Mouse (Mus musculus) heart, embryonic 15.5 days (tissue): Measurements from ENCODE around the gene Krtap4-2. TPM values are rescaled to one million over a fixed set of nuclear protein-coding genes. Genes with fewer than 3 reads are reported as not detected.
"Not testable (repeated sequence)": the region's sequence is repeated elsewhere in the genome, so short reads cannot be mapped to it uniquely, and the experiment has no call there.

Experiments used
- ATAC-seq: fragments of 200-750 bp; cut with Nextera tagmentation; replicated peaks from 2 replicates; pipeline ENCODE4 v1.8.0; 2017; ENCODE audit warnings: low read depth, moderate TSS enrichment; ENCODE audit not compliant: insufficient number of reproducible peaks, insufficient read depth, low FRiP score
- H3K27ac ChIP-seq: fragments of 300-500 bp; sonication (generic); 2 replicates; pipeline ENCODE4 v1.5.1; 2015; ENCODE audit warnings: mild to moderate bottlenecking, inconsistent platforms
- H3K27me3 ChIP-seq: fragments of 300-500 bp; sonication (generic); 2 replicates; pipeline ENCODE4 v1.6.1; 2015; ENCODE audit warnings: inconsistent platforms
- H3K36me3 ChIP-seq: fragments of 300-500 bp; sonication (generic); 2 replicates; pipeline ENCODE4 v1.6.1; 2015; ENCODE audit warnings: mild to moderate bottlenecking, inconsistent platforms
- H3K4me1 ChIP-seq: fragments of 300-500 bp; sonication (generic); replicated peaks from 2 replicates; pipeline ENCODE4 v1.6.1; 2015; ENCODE audit warnings: inconsistent platforms
- H3K4me2 ChIP-seq: fragments of 300-500 bp; sonication (generic); 2 replicates; pipeline ENCODE4 v1.6.1; 2015; ENCODE audit warnings: inconsistent platforms, mild to moderate bottlenecking, moderate library complexity
- H3K4me3 ChIP-seq: fragments of 300-500 bp; sonication (generic); 2 replicates; pipeline ENCODE4 v1.5.1; 2015; ENCODE audit warnings: mild to moderate bottlenecking, inconsistent platforms
- H3K9ac ChIP-seq: fragments of 300-500 bp; sonication (generic); 2 replicates; pipeline ENCODE4 v1.6.1; 2015; ENCODE audit warnings: mild to moderate bottlenecking, inconsistent platforms
- H3K9me3 ChIP-seq: fragments of 300-500 bp; sonication (generic); replicated peaks from 2 replicates; pipeline ENCODE4 v1.6.1; 2016; ENCODE audit warnings: inconsistent platforms
- WGBS: fragments of 180-500 bp; shearing (Covaris S2); methylation state at CpG from one replicate; pipeline ENCODE4 v1.1.7; 2015; ENCODE audit warnings: mixed read lengths; 5-methylcytosine and 5-hydroxymethylcytosine counted together
- polyA plus RNA-seq: library from polyadenylated mRNA; unstranded; fragments of >200 nt; fragmentation: Nextera tagmentation; extraction: Ambion mirVana; gene quantifications from 2 replicates; pipeline ENCODE4 v1.2.1, GENCODE M21; 2015

Gene Krtap4-2
- polyA plus RNA-seq, 1 experiment from 2014 or later: not detected

DNA sequence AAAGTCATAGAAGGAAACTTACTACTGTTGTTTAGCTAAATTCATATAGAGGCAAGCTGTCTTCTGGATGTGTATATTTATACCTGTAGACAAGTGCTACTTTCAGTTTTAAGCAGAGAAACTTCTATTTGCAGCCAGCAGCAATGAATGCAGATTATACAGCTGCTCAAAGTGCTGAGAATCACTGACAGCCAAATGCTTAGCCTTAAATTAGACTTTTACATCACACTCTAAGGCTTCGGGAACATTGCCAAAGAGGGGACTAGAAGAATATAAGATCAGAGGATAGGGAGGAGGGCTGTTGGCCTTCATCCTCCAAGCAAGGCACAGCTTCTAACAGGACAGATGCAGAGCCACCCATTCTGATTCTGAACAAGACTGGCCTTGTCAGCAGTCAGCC, 2.2 kb upstream of the Krtap4-2 start:
- Histone ChIP-seq H3K4me1 (no peaks in the 10 kb centered on the region), H3K36me3 (no peaks in the 10 kb centered on the region), H3K4me3 (no peak overlapping the region), H3K27me3 (no peaks in the 10 kb centered on the region), H3K9ac (no peak overlapping the region), H3K4me2 (no peak overlapping the region), H3K27ac (no peak overlapping the region), H3K9me3 (no peaks in the 10 kb centered on the region)
- 42% methylated on average over 1 of the region's 1 CpGs for WGBS
- no peak for ATAC-seq

DNA sequence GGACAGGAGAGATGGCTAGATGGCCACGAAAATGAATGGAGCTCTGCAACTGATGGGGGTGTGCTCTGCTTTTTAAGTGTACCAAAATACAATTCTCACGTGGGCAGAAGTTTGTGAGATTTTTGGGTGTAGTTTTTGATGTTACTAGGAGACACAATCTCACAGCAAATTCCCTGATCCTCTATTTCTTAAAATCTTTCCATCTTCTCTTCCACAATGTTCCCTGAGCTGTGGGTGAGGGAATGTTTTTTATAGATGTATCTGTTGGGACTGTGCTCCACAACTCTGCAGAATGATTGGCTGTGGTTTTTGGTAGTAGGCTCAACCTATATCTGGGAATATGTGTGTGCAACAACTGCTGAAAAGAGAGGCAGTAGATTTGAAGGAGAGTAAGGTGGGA, 1.6 kb downstream of the Krtap4-2 start:
- no peaks in the 10 kb centered on the region for H3K27me3 ChIP-seq
- H3K4me3 ChIP-seq: no peak overlapping the region
- no peaks in the 10 kb centered on the region for H3K9me3 ChIP-seq
- no peak for ATAC-seq
- 70% methylated on average over 2 of the region's 2 CpGs for WGBS
- H3K27ac ChIP-seq: no peak overlapping the region
- no peak overlapping the region for H3K4me2 ChIP-seq
- no peaks in the 10 kb centered on the region for H3K4me1 ChIP-seq
- no peak overlapping the region for H3K9ac ChIP-seq
- H3K36me3 ChIP-seq: no peaks in the 10 kb centered on the region

DNA sequence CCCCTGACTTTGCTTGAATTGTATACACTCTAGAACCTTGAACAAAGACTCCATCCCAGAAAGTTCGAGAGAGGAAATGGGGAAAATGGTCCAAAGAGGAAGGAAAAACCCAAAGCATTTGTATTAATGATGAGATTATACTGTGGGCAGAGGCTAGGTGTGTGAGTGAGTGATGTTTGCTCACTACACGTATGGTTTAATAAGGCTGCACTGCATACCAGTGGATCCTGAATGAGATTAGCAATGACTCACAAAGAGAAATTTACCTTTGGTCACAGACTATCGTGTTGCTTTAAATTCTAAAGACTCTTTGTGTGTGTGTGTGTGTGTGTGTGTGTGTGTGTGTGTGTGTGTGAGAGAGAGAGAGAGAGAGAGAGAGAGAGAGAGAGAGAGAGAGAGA, 4.0 kb downstream of the Krtap4-2 start:
- Histone ChIP-seq H3K36me3 (no peaks in the 10 kb centered on the region), H3K9ac (no peak overlapping the region), H3K4me1 (no peaks in the 10 kb centered on the region), H3K4me2 (no peak overlapping the region), H3K27ac (no peak overlapping the region), H3K27me3 (no peaks in the 10 kb centered on the region), H3K9me3 (no peaks in the 10 kb centered on the region), H3K4me3 (no peak overlapping the region)
- 68% methylated on average over 3 of the region's 3 CpGs for WGBS
- no peak for ATAC-seq

DNA sequence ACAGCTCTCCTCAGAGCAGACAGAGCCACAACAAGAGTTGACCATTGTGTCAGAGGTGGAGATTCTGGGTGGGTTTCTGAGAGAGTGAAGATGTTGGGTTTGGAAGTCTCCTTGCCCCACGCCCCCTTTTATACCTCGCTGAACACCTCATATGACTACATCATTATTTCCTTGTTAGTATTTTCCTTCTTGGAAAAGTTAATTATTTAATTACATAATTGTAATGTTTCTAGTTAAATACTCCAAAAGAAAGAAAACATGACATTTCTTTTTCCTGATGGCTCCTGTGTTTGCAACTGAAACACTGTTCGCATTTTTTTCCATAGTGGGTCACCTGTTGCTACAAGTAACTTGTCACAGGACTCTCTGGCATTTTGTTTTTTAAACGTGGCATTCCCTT, 6.7 kb downstream of the Krtap4-2 start, which contains the start of gene Krtap4-1:
Gene Krtap4-1 (minus strand): TSS at position 101 of the 400 bp plus-strand sequence.
- H3K4me3 ChIP-seq: no peak within 1 kb of the TSS
- no peak within 1 kb of the TSS for H3K9ac ChIP-seq
- ATAC-seq: no peak
- no peaks in the 10 kb centered on the region for H3K9me3 ChIP-seq
- no peaks in the 10 kb centered on the region for H3K27me3 ChIP-seq
- no peak within 1 kb of the TSS for H3K27ac ChIP-seq
- no peaks in the 10 kb centered on the region for H3K4me1 ChIP-seq
- H3K4me2 ChIP-seq: no peak within 1 kb of the TSS
- 79% methylated on average over 4 of the region's 4 CpGs for WGBS
- H3K36me3 ChIP-seq: no peaks in the 10 kb centered on the region

DNA sequence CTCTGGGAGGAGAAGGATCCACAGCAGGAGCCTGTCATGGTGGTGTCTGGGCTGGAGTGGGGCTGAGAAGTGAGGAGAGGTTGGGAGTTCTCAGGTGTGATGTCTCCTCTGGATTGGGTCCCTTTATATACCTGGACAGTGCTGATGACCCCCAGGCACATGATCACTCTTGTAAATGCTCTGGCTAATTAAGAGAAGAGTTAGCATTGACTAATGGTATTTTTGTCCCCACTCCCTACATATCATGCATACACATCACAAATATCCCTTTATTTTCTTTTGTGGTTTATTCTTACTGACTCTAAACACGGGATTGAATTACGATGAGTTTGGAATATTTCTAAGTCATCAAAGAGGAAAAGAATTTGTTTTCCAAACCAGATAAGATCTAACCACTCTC, 14.5 kb downstream of the Krtap4-2 start, which contains the start of gene Gm11562:
Gene Gm11562 (minus strand): TSS at position 101 of the 400 bp plus-strand sequence.
- no peak for ATAC-seq
- H3K4me2 ChIP-seq: no peak within 1 kb of the TSS
- H3K27ac ChIP-seq: no peak within 1 kb of the TSS
- 74% methylated on average over 2 of the region's 2 CpGs for WGBS
- H3K9me3 ChIP-seq: no peaks in the 10 kb centered on the region
- H3K27me3 ChIP-seq: no peaks in the 10 kb centered on the region
- H3K4me1 ChIP-seq: no peaks in the 10 kb centered on the region
- H3K36me3 ChIP-seq: no peaks in the 10 kb centered on the region
- H3K4me3 ChIP-seq: no peak within 1 kb of the TSS
- no peak within 1 kb of the TSS for H3K9ac ChIP-seq

DNA sequence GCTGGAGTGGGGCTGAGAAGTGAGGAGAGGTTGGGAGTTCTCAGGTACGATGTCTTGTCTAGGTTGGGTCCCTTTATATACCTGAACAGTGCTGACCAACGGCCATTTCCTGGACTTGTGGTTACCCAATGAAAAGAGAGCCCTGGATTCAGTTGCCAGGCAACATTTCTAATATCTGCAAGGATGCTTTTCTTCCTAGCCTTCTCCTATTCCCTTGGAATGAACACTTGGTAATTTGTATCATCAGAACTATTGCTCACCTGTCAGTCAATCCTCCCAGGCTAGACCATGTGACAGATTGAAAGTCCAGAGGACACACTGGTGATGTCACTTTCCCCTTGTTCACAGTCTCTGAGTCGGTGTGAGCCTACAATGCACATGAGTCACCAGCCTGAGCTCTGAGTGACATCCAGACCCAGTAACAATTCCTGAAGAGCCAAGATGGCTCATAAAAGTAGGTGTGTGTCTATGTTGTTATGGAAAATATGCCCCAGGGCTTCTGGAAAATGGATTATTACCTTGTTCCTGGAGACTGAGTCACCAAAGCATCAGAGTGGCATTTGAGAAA, 20.0 kb downstream of the Krtap4-2 start, which contains the start of gene Krtap2-4:
Gene Krtap2-4 (minus strand): TSS at position 51 of the 568 bp plus-strand sequence.
- 60% methylated on average over 3 of the region's 3 CpGs for WGBS
- no peaks in the 10 kb centered on the region for H3K9me3 ChIP-seq
- no peaks in the 10 kb centered on the region for H3K4me1 ChIP-seq
- no peak within 1 kb of the TSS for H3K9ac ChIP-seq
- no peaks in the 10 kb centered on the region for H3K27me3 ChIP-seq
- no peak for ATAC-seq
- no peak within 1 kb of the TSS for H3K4me2 ChIP-seq
- no peak within 1 kb of the TSS for H3K27ac ChIP-seq
- H3K4me3 ChIP-seq: no peak within 1 kb of the TSS
- no peaks in the 10 kb centered on the region for H3K36me3 ChIP-seq

DNA sequence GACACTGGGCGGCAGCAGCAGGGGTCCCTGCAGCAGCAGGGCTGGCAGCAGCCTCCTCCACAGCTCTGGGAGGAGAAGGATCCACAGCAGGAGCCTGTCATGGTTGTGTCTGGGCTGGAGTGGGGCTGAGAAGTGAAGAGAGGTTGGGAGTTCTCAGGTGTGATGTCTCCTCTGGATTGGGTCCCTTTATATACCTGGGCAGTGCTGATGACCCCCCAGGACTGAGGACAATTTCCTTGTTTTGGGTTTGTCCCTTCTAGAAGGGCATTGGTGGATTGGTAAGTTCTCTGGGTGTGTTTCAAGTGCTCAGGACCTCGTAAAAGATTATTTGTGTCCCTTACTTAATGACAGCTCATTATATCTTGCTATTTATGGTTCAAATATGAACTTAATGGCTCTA, 24.8 kb downstream of the Krtap4-2 start, which contains the start of gene Gm11937:
Gene Gm11937 (minus strand): TSS at position 101 of the 400 bp plus-strand sequence.
- H3K4me2 ChIP-seq, H3K9me3 ChIP-seq, H3K36me3 ChIP-seq, H3K27me3 ChIP-seq, H3K4me3 ChIP-seq, H3K9ac ChIP-seq, H3K27ac ChIP-seq, H3K4me1 ChIP-seq, ATAC-seq: not testable (repeated sequence)
- 76% methylated on average over 1 of the region's 2 CpGs for WGBS

DNA sequence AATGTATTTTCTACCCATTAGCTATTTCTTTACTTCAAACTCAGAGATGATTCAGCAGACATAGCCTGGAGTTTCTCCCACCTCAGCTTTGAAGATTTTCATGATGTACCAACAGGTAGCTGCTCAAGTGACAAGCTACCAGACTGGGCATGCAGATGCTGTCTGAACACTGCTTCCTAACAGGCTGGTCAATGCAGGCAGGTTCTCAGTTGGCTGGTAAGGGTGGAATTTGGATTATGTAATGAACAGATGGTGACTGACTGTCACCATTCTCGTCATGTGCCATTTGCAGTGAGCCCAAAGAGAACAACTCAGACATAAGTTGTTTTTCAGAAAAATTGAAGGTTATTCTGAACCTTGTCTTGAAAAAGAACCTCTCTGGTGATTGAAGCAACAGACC, 25.8 kb downstream of the Krtap4-2 start:
- 52% methylated on average over 1 of the region's 1 CpGs for WGBS

DNA sequence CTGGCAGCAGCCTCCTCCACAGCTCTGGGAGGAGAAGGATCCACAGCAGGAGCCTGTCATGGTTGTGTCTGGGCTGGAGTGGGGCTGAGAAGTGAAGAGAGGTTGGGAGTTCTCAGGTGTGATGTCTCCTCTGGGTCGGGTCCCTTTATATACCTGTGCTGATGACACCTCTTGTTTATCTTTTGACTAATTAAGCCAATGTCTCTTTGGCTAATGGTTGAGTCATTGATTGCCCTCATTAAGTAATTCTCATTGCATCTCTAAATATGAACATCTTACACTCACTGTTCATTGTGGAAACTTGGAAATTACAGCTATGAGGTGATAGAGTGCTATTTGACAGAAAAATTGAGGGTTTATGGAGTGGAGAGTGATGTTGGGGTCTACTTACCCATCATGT, 31.7 kb downstream of the Krtap4-2 start, which contains the start of gene Gm11938:
Gene Gm11938 (minus strand): TSS at position 101 of the 400 bp plus-strand sequence.
- H3K4me3 ChIP-seq, H3K36me3 ChIP-seq, H3K4me2 ChIP-seq, H3K9me3 ChIP-seq, H3K9ac ChIP-seq, H3K27ac ChIP-seq, H3K27me3 ChIP-seq, H3K4me1 ChIP-seq, ATAC-seq: not testable (repeated sequence)
- WGBS: 40% methylated on average over 1 of the region's 1 CpGs

More for the DNA sequence above, 25.8 kb downstream of the Krtap4-2 start:
- no peak for ATAC-seq
- no peak overlapping the region for H3K9ac ChIP-seq
- H3K36me3 ChIP-seq: no peaks in the 10 kb centered on the region
- no peaks in the 10 kb centered on the region for H3K4me1 ChIP-seq
- H3K9me3 ChIP-seq: no peaks in the 10 kb centered on the region
- no peak overlapping the region for H3K4me2 ChIP-seq
- H3K4me3 ChIP-seq: no peak overlapping the region
- no peaks in the 10 kb centered on the region for H3K27me3 ChIP-seq
- H3K27ac ChIP-seq: no peak overlapping the region

DNA sequence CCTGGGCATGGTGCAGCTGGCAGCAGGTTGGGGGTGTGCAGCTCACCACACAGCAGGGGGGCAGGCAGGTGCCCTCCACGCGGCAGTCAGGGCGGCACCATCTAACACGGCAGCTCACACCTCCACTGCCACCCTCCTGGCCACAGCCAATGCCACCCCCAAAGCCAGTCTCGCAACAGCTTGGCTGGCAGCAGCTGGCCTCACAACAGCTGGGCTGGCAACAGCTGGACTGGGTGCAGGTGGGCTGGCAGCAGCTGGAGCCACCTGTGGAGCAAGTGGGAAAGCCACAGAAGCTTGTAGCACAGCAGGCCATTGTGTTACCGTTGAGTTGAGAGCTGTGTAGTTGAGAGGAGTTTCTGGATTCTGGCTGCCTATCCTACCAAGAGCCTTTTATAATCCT, 37.1 kb downstream of the Krtap4-2 start, which contains the start of gene Krtap9-3:
Gene Krtap9-3 (minus strand): TSS at position 364 of the 400 bp plus-strand sequence.
- ATAC-seq, H3K9me3 ChIP-seq, H3K9ac ChIP-seq, H3K36me3 ChIP-seq, H3K27me3 ChIP-seq, H3K4me2 ChIP-seq, H3K4me3 ChIP-seq, H3K27ac ChIP-seq, H3K4me1 ChIP-seq: not testable (repeated sequence)
- 81% methylated on average over 6 of the region's 6 CpGs for WGBS

DNA sequence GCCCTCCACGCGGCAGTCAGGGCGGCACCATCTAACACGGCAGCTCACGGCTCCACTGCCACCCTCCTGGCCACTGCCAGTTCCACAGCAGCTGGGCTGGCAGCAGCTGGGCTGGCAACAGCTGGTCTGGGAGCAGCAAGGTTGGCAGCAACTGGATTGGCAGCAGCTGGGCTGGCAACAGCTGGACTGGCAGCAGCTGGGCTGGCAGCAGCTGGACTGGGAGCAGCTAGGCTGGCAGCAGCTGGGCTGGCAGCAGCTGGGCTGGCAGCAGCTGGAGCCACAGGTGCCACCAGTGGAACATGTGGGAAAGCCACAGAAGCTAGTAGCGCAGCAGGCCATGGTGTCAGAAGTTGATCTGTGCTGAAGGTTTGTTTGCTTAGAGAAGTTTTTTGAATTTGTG, 43.9 kb downstream of the Krtap4-2 start, which contains the start of gene Krtap1-3:
Gene Krtap1-3 (minus strand): TSS at position 359 of the 400 bp plus-strand sequence.
- ATAC-seq: no peak
- Histone ChIP-seq H3K4me3 (no peak within 1 kb of the TSS), H3K27ac (no peak within 1 kb of the TSS), H3K27me3 (0 out of 2 replicates have a peak, but pooled peaks cover 3% of the 10 kb centered on the region), H3K36me3 (no peaks in the 10 kb centered on the region), H3K4me1 (no peaks in the 10 kb centered on the region), H3K4me2 (no peak within 1 kb of the TSS), H3K9me3 (no peaks in the 10 kb centered on the region), H3K9ac (no peak within 1 kb of the TSS)
- WGBS: 74% methylated on average over 6 of the region's 6 CpGs

DNA sequence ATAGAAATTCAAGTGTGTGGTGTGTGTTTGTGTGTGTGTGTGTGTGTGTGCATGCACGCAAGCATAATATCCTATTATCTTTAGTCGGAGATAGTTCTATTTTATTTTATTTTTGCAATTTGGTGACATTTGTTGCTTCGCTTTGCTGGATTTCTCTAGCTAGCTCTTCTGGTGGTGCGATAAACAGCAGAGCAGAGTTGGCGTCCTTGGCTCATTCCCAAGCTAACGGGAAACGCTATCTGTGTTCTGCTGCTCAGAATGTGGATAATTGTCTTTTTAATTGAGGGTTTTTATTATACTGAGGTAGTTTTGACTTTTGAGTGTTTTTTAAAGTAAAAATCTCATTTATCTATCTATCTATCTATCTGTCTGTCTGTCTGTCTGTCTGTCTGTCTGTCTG, 49.8 kb downstream of the Krtap4-2 start:
- no peaks in the 10 kb centered on the region for H3K27me3 ChIP-seq
- H3K4me2 ChIP-seq: no peak overlapping the region
- H3K4me3 ChIP-seq: no peak overlapping the region
- 73% methylated on average over 7 of the region's 7 CpGs for WGBS
- H3K36me3 ChIP-seq: no peaks in the 10 kb centered on the region
- no peaks in the 10 kb centered on the region for H3K4me1 ChIP-seq
- H3K9ac ChIP-seq: no peak overlapping the region
- H3K27ac ChIP-seq: no peak overlapping the region
- no peak for ATAC-seq
- no peaks in the 10 kb centered on the region for H3K9me3 ChIP-seq
